Mouse (Mus musculus): ENCODE measurements around the gene Prrt1. TPM values are rescaled to one million over a fixed set of nuclear protein-coding genes. Genes with fewer than 3 reads are reported as not detected.
A peak's percentile ranks its signal among the peaks of the same experiment; 100 is the strongest.

Gene Prrt1
- polyA plus RNA-seq, 1 experiment from 2014 or later = 10.7 TPM

- 0 out of 2 replicates have a peak, but pooled peaks cover 6% of the 10 kb centered on the region for H3K4me1 ChIP-seq
- ATAC-seq (replicated peaks) = no peak
- no peaks in the 10 kb centered on the region for H3K9me3 ChIP-seq
- H3K4me3 ChIP-seq = no peak overlapping the region
- no peak overlapping the region for H3K27ac ChIP-seq
- H3K4me2 ChIP-seq = no peak overlapping the region
- H3K27me3 ChIP-seq (replicated peaks) = peaks cover 22% of the 10 kb centered on the region
- no peak overlapping the region for H3K9ac ChIP-seq
- H3K36me3 ChIP-seq (replicated peaks) = peaks cover 13% of the 10 kb centered on the region; the same call in 1 of the 2 replicates
- 43% methylated on average over 2 of the region's 2 CpGs for WGBS
Observed at GRCm38 (mm10) chr17:34657271-34657670, 27.9 kb downstream of the Prrt1 start.

DNA sequence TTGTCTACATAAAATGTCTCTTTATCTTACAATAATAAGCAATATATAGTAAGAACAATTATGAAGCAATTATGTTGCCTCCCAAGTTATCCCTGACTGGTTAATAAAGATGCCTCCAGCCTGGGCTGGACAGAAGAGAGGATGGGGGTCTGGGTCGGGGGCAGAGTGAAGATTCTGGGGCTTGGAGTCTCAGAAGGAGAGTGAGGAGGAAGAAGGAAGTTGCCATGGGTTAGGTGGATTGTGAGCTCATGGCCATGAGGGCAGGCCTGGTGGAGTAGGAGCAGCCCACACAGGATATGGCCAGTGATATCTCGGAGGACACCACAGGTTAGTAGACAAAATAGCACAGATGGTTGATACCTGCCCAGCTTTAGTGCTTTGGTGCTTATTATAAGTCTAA lies 28.8 kb downstream of the Prrt1 start:
- Histone ChIP-seq H3K4me2 (no peak overlapping the region), H3K27ac (no peak overlapping the region), H3K27me3 (replicated peaks) (peaks cover 28% of the 10 kb centered on the region), H3K36me3 (replicated peaks) (peaks cover 4% of the 10 kb centered on the region; the same call in 1 of the 2 replicates), H3K4me1 (0 out of 2 replicates have a peak, but pooled peaks cover 6% of the 10 kb centered on the region), H3K9ac (no peak overlapping the region), H3K4me3 (no peak overlapping the region), H3K9me3 (no peaks in the 10 kb centered on the region)
- WGBS = 80% methylated on average over 2 of the region's 2 CpGs
- ATAC-seq (replicated peaks) = no peak

GRCm38 (mm10) chr17:34658591-34658990 lies 29.3 kb downstream of the Prrt1 start:
- Histone ChIP-seq H3K27me3 (replicated peaks) (peaks cover 28% of the 10 kb centered on the region), H3K4me3 (no peak overlapping the region), H3K36me3 (replicated peaks) (no peaks in the 10 kb centered on the region), H3K4me2 (no peak overlapping the region), H3K9ac (no peak overlapping the region), H3K27ac (no peak overlapping the region), H3K4me1 (0 out of 2 replicates have a peak, but pooled peaks cover 6% of the 10 kb centered on the region), H3K9me3 (no peaks in the 10 kb centered on the region)
- 87% methylated on average over 3 of the region's 3 CpGs for WGBS
- no peak for ATAC-seq (replicated peaks)

- Histone ChIP-seq H3K4me3 (no peak overlapping the region), H3K9me3 (no peaks in the 10 kb centered on the region), H3K4me2 (no peak overlapping the region), H3K36me3 (replicated peaks) (no peaks in the 10 kb centered on the region), H3K27me3 (replicated peaks) (peaks cover 28% of the 10 kb centered on the region), H3K9ac (no peak overlapping the region), H3K4me1 (0 out of 2 replicates have a peak, but pooled peaks cover 6% of the 10 kb centered on the region), H3K27ac (no peak overlapping the region)
- ATAC-seq (replicated peaks) = no peak
- 76% methylated on average over 12 of the region's 12 CpGs for WGBS
Observed at GRCm38 (mm10) chr17:34659181-34659896, 30.0 kb downstream of the Prrt1 start.

GRCm38 (mm10) chr17:34659897-34660214 lies 30.5 kb downstream of the Prrt1 start:
- Histone ChIP-seq H3K4me1 (0 out of 2 replicates have a peak, but pooled peaks cover 6% of the 10 kb centered on the region), H3K9ac (no peak overlapping the region), H3K27ac (no peak overlapping the region), H3K4me3 (no peak overlapping the region), H3K4me2 (no peak overlapping the region), H3K9me3 (no peaks in the 10 kb centered on the region), H3K27me3 (replicated peaks) (peaks cover 28% of the 10 kb centered on the region), H3K36me3 (replicated peaks) (no peaks in the 10 kb centered on the region)
- WGBS = 57% methylated on average over 3 of the region's 3 CpGs
- ATAC-seq (replicated peaks) = no peak

DNA sequence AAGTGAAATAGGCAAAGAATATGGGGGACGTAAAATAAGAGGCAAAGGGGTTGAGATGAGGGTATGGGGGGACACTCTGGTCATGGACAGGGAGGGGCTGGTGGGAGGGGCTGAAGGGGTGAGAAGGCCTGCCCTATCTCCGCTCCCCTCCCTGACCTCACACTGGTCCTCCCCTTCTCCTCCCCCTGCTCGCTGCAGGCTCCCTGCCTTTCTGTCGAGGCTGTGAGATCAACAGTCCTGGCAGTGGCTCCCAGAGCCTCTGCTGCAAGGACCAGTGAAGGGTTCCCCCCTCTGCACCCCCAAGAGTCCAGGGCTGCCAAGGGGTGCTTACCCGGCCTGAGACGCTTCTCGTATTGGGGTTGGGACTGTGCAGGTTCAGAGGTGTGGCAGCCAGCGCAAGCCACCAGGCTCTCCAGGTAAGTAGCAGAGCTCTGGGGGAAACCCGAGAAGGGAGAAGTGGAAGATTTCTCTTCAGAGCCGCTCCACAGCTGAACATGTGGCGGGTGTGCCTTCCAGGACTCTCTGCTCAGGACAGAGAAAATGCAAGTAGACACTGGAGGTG lies 31.0 kb downstream of the Prrt1 start:
- Histone ChIP-seq H3K4me2 (no peak overlapping the region), H3K4me1 (0 out of 2 replicates have a peak, but pooled peaks cover 6% of the 10 kb centered on the region), H3K4me3 (no peak overlapping the region), H3K27ac (no peak overlapping the region), H3K9me3 (no peaks in the 10 kb centered on the region), H3K36me3 (replicated peaks) (no peaks in the 10 kb centered on the region), H3K27me3 (replicated peaks) (peaks cover 28% of the 10 kb centered on the region), H3K9ac (no peak overlapping the region)
- 51% methylated on average over 11 of the region's 11 CpGs for WGBS
- no peak for ATAC-seq (replicated peaks)

- WGBS = 14% methylated on average over 19 of the region's 19 CpGs
- no peaks in the 10 kb centered on the region for H3K9me3 ChIP-seq
- no peak overlapping the region for H3K9ac ChIP-seq
- H3K4me1 ChIP-seq = 0 out of 2 replicates have a peak, but pooled peaks cover 6% of the 10 kb centered on the region
- H3K4me3 ChIP-seq = no peak overlapping the region
- ATAC-seq (replicated peaks) = no peak
- peak overlapping the region; percentile 30 for H3K4me2 ChIP-seq
- H3K27ac ChIP-seq = no peak overlapping the region
- no peaks in the 10 kb centered on the region for H3K36me3 ChIP-seq (replicated peaks)
- peaks cover 28% of the 10 kb centered on the region for H3K27me3 ChIP-seq (replicated peaks)
Observed at GRCm38 (mm10) chr17:34661121-34661591, 31.8 kb downstream of the Prrt1 start.

DNA sequence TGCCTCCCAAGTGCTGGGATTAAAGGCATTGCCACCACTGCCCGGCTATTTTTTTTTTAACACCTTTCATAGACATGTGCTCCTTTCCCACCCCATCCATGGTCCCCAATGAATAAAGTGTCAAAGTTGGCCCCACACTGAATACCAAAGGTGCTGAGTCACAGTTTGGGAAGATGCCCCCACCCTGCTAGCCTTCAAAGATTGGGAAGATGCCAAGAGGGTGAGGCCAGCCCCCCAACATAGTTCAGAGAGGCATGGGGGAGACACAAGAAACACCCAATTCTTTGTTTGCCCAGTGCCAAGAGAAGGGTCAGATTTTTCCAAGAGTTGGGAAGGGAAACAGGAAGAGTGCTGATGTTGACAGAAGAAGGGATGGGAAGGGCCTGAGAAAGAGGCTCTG lies 33.1 kb downstream of the Prrt1 start:
- no peak for ATAC-seq (replicated peaks)
- no peak overlapping the region for H3K4me3 ChIP-seq
- H3K27ac ChIP-seq = no peak overlapping the region
- H3K4me2 ChIP-seq = no peak overlapping the region
- no peaks in the 10 kb centered on the region for H3K9me3 ChIP-seq
- peaks cover 28% of the 10 kb centered on the region for H3K27me3 ChIP-seq (replicated peaks)
- H3K36me3 ChIP-seq (replicated peaks) = no peaks in the 10 kb centered on the region
- no peak overlapping the region for H3K9ac ChIP-seq
- 0 out of 2 replicates have a peak, but pooled peaks cover 6% of the 10 kb centered on the region for H3K4me1 ChIP-seq
- 88% methylated on average over 1 of the region's 1 CpGs for WGBS

GRCm38 (mm10) chr17:34662978-34663377 lies 33.6 kb downstream of the Prrt1 start:
- Histone ChIP-seq H3K4me2 (no peak overlapping the region), H3K9ac (no peak overlapping the region), H3K4me1 (0 out of 2 replicates have a peak, but pooled peaks cover 6% of the 10 kb centered on the region), H3K4me3 (no peak overlapping the region), H3K27ac (no peak overlapping the region), H3K9me3 (no peaks in the 10 kb centered on the region), H3K36me3 (replicated peaks) (no peaks in the 10 kb centered on the region), H3K27me3 (replicated peaks) (peaks cover 28% of the 10 kb centered on the region)
- ATAC-seq (replicated peaks) = no peak
- WGBS = 80% methylated on average over 8 of the region's 8 CpGs

- Histone ChIP-seq H3K4me3 (no peak overlapping the region), H3K9me3 (no peaks in the 10 kb centered on the region), H3K4me1 (0 out of 2 replicates have a peak, but pooled peaks cover 6% of the 10 kb centered on the region), H3K27ac (no peak overlapping the region), H3K36me3 (replicated peaks) (no peaks in the 10 kb centered on the region), H3K27me3 (replicated peaks) (peaks cover 28% of the 10 kb centered on the region), H3K4me2 (no peak overlapping the region), H3K9ac (no peak overlapping the region)
- ATAC-seq (replicated peaks) = no peak
- 45% methylated on average over 1 of the region's 1 CpGs for WGBS
Observed at GRCm38 (mm10) chr17:34663558-34663957, 34.2 kb downstream of the Prrt1 start.

DNA sequence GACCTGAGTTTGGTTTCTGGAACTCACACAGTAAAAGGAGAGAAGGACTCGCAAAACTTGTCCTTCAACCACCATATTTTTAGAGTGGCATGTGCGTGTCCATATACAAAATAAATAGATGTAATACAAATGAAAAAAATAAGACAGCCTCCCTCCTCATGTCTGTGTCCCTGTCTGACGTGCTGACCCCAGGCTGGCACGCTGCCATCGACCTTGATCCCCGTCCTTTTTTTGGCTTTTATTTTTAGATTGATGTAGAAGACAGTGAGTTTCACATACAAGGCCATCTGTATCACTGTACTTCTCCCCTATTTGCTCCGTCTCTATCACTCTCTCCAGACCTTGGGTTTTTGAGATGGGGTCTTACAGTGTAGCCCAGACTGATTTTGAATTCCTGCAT lies 35.1 kb downstream of the Prrt1 start:
- Histone ChIP-seq H3K9me3 (no peaks in the 10 kb centered on the region), H3K4me2 (no peak overlapping the region), H3K4me1 (0 out of 2 replicates have a peak, but pooled peaks cover 6% of the 10 kb centered on the region), H3K4me3 (no peak overlapping the region), H3K27me3 (replicated peaks) (peaks cover 23% of the 10 kb centered on the region), H3K36me3 (replicated peaks) (no peaks in the 10 kb centered on the region), H3K27ac (no peak overlapping the region), H3K9ac (no peak overlapping the region)
- 80% methylated on average over 7 of the region's 7 CpGs for WGBS
- ATAC-seq (replicated peaks) = no peak

DNA sequence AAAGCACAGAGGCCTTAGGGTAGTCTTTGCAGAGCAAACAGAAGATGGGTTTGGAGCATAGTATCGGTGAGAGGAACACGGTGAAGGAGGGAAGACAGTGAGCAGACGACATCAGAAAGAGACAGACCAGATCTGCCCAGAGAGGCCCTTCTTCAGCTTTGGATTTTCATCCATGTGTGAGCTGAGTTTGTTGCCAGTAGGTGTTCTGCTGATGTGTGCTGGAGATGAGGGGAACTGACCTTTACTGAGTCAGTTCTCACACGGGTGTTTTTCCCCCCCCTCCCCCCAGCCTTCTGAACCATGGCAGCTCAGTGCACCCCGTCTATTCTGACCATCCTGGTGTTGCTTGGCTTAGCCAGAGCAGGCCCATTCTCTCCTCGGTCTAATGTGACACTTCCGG lies 40.9 kb downstream of the Prrt1 start, which contains the start of gene Tnxb:
Tnxb (plus strand) TSS at position 301 of the 400 bp plus-strand sequence.
- no peak within 1 kb of the TSS for H3K27ac ChIP-seq
- 68% methylated on average over 7 of the region's 7 CpGs for WGBS
- peaks cover 50% of the 10 kb centered on the region for H3K27me3 ChIP-seq (replicated peaks)
- peak within 1 kb of the TSS; percentile 70 for H3K4me2 ChIP-seq
- no peaks in the 10 kb centered on the region for H3K36me3 ChIP-seq (replicated peaks)
- peak within 1 kb of the TSS; percentile 33; the same call in 1 of the 2 replicates for H3K9ac ChIP-seq
- no peaks in the 10 kb centered on the region for H3K9me3 ChIP-seq
- H3K4me1 ChIP-seq = peaks cover 18% of the 10 kb centered on the region
- peak within 1 kb of the TSS; percentile 35 for H3K4me3 ChIP-seq
- no peak for ATAC-seq (replicated peaks)

Measured in midbrain, embryonic 15.5 days (tissue).